Mouse (Mus musculus): Measurements from ENCODE around the gene Gm12666. TPM values are rescaled to one million over a fixed set of nuclear protein-coding genes. Genes with fewer than 3 reads are reported as not detected.
"Not testable (repeated sequence)": the region's sequence is repeated elsewhere in the genome, so short reads cannot be mapped to it uniquely, and the experiment has no call there.

Gene Gm12666
- 0.39 and 0.41 TPM in 2 replicates for total RNA-seq (2017)

DNA sequence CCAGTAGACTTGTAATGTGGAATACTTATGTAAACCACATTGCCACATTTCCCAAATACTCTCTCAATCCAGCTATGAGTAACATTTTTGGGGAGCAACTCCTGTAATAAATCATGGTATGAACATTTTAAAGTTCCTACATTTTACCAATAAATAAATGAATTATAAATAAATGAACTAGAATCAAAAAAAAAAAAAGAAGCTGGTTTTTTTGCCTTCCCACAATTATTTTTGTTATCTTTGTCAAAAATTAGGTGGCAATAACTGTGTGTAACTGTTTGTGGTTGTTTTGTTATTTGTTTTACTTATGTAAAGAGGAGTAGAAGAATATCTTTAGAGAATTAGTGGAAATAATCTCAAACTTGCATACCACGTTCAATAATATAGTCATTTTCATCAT, at the start of gene Gm12666:
Gene Gm12666, minus strand, starts transcription at position 101 of the 400 bp plus-strand sequence.
- ATAC-seq (replicated peaks; ENCODE audit: low read depth, poor library complexity, severe bottlenecking): not testable (repeated sequence)

DNA sequence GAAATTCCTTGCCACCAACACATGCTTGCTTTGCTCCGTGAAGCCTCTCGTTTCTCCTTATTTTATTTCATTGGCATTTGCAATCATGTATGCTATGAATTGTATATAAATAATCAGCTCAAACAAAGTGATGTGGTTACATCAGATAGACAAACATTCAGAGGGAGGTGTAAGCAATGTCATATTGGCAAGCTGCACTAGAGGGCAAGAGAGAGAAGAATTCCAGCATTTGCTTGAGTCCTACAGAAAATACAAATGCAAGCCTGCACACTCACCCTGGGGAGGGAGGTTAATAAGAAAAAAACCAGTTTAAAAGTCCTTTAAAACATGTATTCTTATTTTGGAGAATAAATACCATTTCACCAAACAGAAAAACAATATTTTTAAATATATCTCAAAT, 34.8 kb upstream of the Gm12666 start:
- ATAC-seq (replicated peaks; ENCODE audit: low read depth, poor library complexity, severe bottlenecking): no peak

DNA sequence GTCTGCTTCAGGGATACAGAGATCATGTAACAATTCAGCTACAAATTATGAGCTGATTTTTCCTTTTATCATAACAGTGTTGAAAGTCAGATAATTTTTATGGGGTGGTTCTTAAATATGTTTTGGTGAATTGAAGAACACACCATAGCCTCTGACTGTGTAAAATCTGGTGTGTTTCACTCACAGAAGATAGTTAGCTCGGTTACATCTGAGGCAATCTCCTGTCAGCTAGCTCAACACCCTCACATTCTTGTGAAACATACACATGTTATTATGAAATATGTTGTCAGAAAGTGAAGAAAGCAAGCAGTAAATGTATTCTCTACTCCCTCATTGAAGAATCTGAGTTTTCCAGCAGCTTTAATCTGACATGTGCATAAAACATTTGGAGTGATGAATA, 24.7 kb upstream of the Gm12666 start:
- no peak for ATAC-seq (replicated peaks; ENCODE audit: low read depth, poor library complexity, severe bottlenecking)

DNA sequence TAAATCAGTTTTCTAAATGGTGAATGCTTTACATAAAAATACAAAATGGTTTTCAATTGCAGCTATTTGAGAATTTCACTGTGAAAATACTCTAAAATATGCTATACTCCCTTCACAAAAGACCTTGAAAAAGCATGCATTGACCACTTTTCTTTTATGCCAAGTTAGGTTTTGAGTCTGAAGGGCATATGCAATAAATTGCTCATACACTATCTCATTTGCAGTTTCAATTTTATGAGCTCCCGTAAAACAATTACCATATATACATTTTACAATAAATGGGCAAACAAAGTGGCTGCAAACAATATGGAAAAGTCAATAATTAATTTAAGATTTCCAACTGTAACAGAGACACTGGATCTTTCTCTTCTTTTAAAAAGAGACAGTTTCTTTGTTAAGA, 38.9 kb downstream of the Gm12666 start:
- ATAC-seq (replicated peaks; ENCODE audit: low read depth, poor library complexity, severe bottlenecking): no peak

DNA sequence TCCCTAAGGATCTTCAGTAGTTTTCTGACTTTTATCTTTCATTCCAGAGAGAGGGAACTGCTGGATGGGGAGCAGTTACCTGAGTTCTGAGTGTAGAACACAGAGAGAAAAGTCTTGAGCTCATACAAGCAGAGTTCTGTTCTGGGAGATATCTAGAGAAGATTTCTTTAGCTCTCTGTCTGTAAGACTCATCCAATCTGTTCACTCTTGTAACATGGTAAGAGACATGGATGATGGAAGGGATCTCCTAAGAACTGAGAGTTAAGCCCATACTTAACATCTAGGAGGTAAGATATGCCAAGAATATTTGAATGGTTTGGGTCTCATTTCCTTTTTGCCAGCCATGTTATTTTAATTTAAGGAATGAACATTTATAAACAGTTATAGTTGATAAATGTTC, 44.4 kb downstream of the Gm12666 start, which contains the start of gene Izumo3:
Gene Izumo3, minus strand, starts transcription at position 101 of the 400 bp plus-strand sequence.
- ATAC-seq (replicated peaks; ENCODE audit: low read depth, poor library complexity, severe bottlenecking): no peak

Other genes starting within 250 kb of the Gm12666 start
- gene Izumo3, start 44.5 kb downstream of the Gm12666 start, total RNA-seq (2017): not detected in 2 replicates

Data from common myeloid progenitor, adult 5-6 weeks (primary cell).